Mouse (Mus musculus): ENCODE results near the gene Frmd8. TPM values are rescaled to one million over a fixed set of nuclear protein-coding genes. Genes with fewer than 3 reads are reported as not detected.

Gene Frmd8
- polyA plus RNA-seq, 1 experiment from 2014 or later: 36.9 TPM

DNA sequence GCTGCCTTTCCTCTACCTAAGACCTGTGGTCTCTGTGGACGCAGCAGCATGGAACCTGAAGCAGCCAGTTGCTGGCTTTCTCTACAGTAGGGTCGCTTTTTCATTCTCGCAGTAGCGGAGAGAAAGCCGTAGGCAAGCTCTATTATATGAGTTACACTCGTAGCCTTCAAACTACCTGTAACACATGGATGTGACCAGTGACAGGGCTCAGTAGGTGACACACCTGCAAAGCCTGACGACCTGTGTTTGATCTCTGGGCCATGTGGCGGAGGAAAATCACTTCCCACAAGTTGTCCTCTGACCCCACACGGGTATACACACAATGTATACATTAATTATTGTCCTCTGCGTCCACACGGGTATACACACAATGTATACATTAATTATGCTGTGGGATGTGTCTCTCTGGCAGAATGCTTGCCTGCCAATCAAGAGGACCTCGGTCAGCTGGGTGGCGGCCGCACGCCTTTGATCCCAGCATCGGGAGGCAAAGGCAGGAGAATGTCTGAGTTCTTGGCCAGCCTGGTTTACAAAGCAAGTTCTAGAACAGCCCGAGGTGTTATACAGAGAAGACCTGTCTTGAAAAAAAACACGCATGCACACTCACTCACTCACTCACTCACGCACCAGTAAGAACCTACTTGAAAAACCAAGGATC, 45.0 kb downstream of the Frmd8 start:
- no peaks in the 10 kb centered on the region for H3K36me3 ChIP-seq (replicated peaks)
- H3K9me3 ChIP-seq: no peaks in the 10 kb centered on the region
- no peak for DNase-seq (ENCODE audit: extremely low spot score, low spot score)
- peaks cover 18% of the 10 kb centered on the region; the same call in 1 of the 2 replicates for H3K4me1 ChIP-seq
- H3K4me3 ChIP-seq: no peak overlapping the region
- 89% methylated on average over 19 of the region's 19 CpGs for WGBS
- peaks cover 2% of the 10 kb centered on the region; the same call in 1 of the 2 replicates for H3K27me3 ChIP-seq (ENCODE audit: poor library complexity, severe bottlenecking)
- no peak overlapping the region for H3K27ac ChIP-seq

GRCm38 (mm10) chr19:5828905-5829304, 46.2 kb downstream of the Frmd8 start:
- Histone ChIP-seq H3K4me3 (no peak overlapping the region), H3K9me3 (no peaks in the 10 kb centered on the region), H3K4me1 (peaks cover 26% of the 10 kb centered on the region), H3K27ac (no peak overlapping the region), H3K36me3 (replicated peaks) (no peaks in the 10 kb centered on the region), H3K27me3 (ENCODE audit: poor library complexity, severe bottlenecking) (peaks cover 14% of the 10 kb centered on the region)
- no peak for DNase-seq (ENCODE audit: extremely low spot score, low spot score)
- 91% methylated on average over 7 of the region's 7 CpGs for WGBS

- 88% methylated on average over 3 of the region's 3 CpGs for WGBS
- Histone ChIP-seq H3K9me3 (no peaks in the 10 kb centered on the region), H3K4me1 (peaks cover 32% of the 10 kb centered on the region), H3K27ac (no peak overlapping the region), H3K36me3 (replicated peaks) (no peaks in the 10 kb centered on the region), H3K4me3 (no peak overlapping the region), H3K27me3 (ENCODE audit: poor library complexity, severe bottlenecking) (peaks cover 19% of the 10 kb centered on the region)
- DNase-seq (ENCODE audit: extremely low spot score, low spot score): no peak
Observed at GRCm38 (mm10) chr19:5828155-5828554, 46.9 kb downstream of the Frmd8 start.

GRCm38 (mm10) chr19:5827456-5828154, 47.5 kb downstream of the Frmd8 start:
- H3K9me3 ChIP-seq: no peaks in the 10 kb centered on the region
- WGBS: 82% methylated on average over 9 of the region's 9 CpGs
- no peaks in the 10 kb centered on the region for H3K36me3 ChIP-seq (replicated peaks)
- no peak overlapping the region for H3K4me3 ChIP-seq
- H3K27ac ChIP-seq: no peak overlapping the region
- H3K27me3 ChIP-seq (ENCODE audit: poor library complexity, severe bottlenecking): peaks cover 19% of the 10 kb centered on the region
- peaks cover 38% of the 10 kb centered on the region for H3K4me1 ChIP-seq
- DNase-seq (ENCODE audit: extremely low spot score, low spot score): no peak

DNA sequence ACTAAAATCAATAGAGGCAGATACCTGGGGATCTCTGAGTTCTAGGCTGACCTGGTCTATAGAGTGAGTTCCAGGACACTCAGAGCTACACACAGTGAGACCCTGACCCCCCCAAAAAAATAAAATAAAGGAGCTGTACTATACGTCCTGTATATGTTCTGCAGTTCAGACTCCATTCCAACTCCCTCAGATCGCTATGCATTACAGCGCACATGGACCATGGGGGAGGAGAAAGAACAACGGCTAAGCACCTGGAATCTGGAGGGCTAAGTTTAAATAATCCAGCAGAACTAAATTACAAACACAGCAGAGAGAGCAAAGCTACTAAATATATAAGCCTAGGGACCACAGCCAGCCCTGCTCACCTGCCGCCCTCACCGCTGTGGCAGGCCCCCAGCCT, 48.0 kb downstream of the Frmd8 start:
- Histone ChIP-seq H3K4me3 (no peak overlapping the region), H3K4me1 (peaks cover 44% of the 10 kb centered on the region), H3K27me3 (ENCODE audit: poor library complexity, severe bottlenecking) (peaks cover 19% of the 10 kb centered on the region), H3K9me3 (no peaks in the 10 kb centered on the region), H3K27ac (no peak overlapping the region), H3K36me3 (replicated peaks) (no peaks in the 10 kb centered on the region)
- 95% methylated on average over 6 of the region's 6 CpGs for WGBS
- DNase-seq (ENCODE audit: extremely low spot score, low spot score): no peak

- no peak for DNase-seq (ENCODE audit: extremely low spot score, low spot score)
- 89% methylated on average over 4 of the region's 4 CpGs for WGBS
- peaks cover 47% of the 10 kb centered on the region for H3K4me1 ChIP-seq
- no peak overlapping the region for H3K4me3 ChIP-seq
- no peak overlapping the region for H3K27ac ChIP-seq
- no peaks in the 10 kb centered on the region for H3K9me3 ChIP-seq
- H3K36me3 ChIP-seq (replicated peaks): no peaks in the 10 kb centered on the region
- peaks cover 19% of the 10 kb centered on the region for H3K27me3 ChIP-seq (ENCODE audit: poor library complexity, severe bottlenecking)
Observed at GRCm38 (mm10) chr19:5826731-5827002, 48.4 kb downstream of the Frmd8 start.

- Histone ChIP-seq H3K4me1 (peaks cover 47% of the 10 kb centered on the region), H3K27ac (no peak overlapping the region), H3K4me3 (no peak overlapping the region), H3K27me3 (ENCODE audit: poor library complexity, severe bottlenecking) (peaks cover 19% of the 10 kb centered on the region), H3K9me3 (no peaks in the 10 kb centered on the region), H3K36me3 (replicated peaks) (no peaks in the 10 kb centered on the region)
- WGBS: 86% methylated on average over 5 of the region's 5 CpGs
- no peak for DNase-seq (ENCODE audit: extremely low spot score, low spot score)
Observed at GRCm38 (mm10) chr19:5825901-5826730, 49.0 kb downstream of the Frmd8 start.

GRCm38 (mm10) chr19:5824826-5825617, 50.1 kb downstream of the Frmd8 start:
- no peak overlapping the region for H3K27ac ChIP-seq
- H3K4me1 ChIP-seq: peaks cover 44% of the 10 kb centered on the region
- H3K4me3 ChIP-seq: no peak overlapping the region
- DNase-seq (ENCODE audit: extremely low spot score, low spot score): no peak
- H3K27me3 ChIP-seq (ENCODE audit: poor library complexity, severe bottlenecking): peaks cover 19% of the 10 kb centered on the region
- no peaks in the 10 kb centered on the region for H3K36me3 ChIP-seq (replicated peaks)
- H3K9me3 ChIP-seq: no peaks in the 10 kb centered on the region
- WGBS: 79% methylated on average over 10 of the region's 10 CpGs

- WGBS: 73% methylated on average over 22 of the region's 22 CpGs
- Histone ChIP-seq H3K4me3 (no peak overlapping the region), H3K9me3 (no peaks in the 10 kb centered on the region), H3K4me1 (peaks cover 41% of the 10 kb centered on the region), H3K36me3 (replicated peaks) (no peaks in the 10 kb centered on the region), H3K27ac (no peak overlapping the region), H3K27me3 (ENCODE audit: poor library complexity, severe bottlenecking) (peaks cover 19% of the 10 kb centered on the region)
- no peak for DNase-seq (ENCODE audit: extremely low spot score, low spot score)
Observed at GRCm38 (mm10) chr19:5824043-5824825, 50.8 kb downstream of the Frmd8 start.

GRCm38 (mm10) chr19:5823266-5823839, 51.7 kb downstream of the Frmd8 start:
- H3K4me3 ChIP-seq: peak overlapping the region; percentile 20; the same call in 1 of the 2 replicates
- no peaks in the 10 kb centered on the region for H3K9me3 ChIP-seq
- no peak for DNase-seq (ENCODE audit: extremely low spot score, low spot score)
- WGBS: 23% methylated on average over 9 of the region's 9 CpGs
- H3K36me3 ChIP-seq (replicated peaks): no peaks in the 10 kb centered on the region
- H3K4me1 ChIP-seq: peaks cover 48% of the 10 kb centered on the region
- peaks cover 19% of the 10 kb centered on the region for H3K27me3 ChIP-seq (ENCODE audit: poor library complexity, severe bottlenecking)
- H3K27ac ChIP-seq: peak overlapping the region; percentile 56; the same call in 1 of the 2 replicates

GRCm38 (mm10) chr19:5822834-5823205, 52.3 kb downstream of the Frmd8 start:
- H3K27ac ChIP-seq: peak overlapping the region; percentile 36
- H3K4me3 ChIP-seq: no peak overlapping the region
- no peak for DNase-seq (ENCODE audit: extremely low spot score, low spot score)
- peaks cover 53% of the 10 kb centered on the region for H3K4me1 ChIP-seq
- 75% methylated on average over 7 of the region's 7 CpGs for WGBS
- peaks cover 19% of the 10 kb centered on the region for H3K27me3 ChIP-seq (ENCODE audit: poor library complexity, severe bottlenecking)
- H3K36me3 ChIP-seq (replicated peaks): no peaks in the 10 kb centered on the region
- no peaks in the 10 kb centered on the region for H3K9me3 ChIP-seq
